Mouse (Mus musculus) spleen, adult 2 months (tissue): ENCODE results near the gene Slc19a3.

Experiments used
- CTCF ChIP-seq: fragments of 200-500 bp; IDR thresholded peaks from 2 replicates; pipeline ENCODE4 v1.5.1; 2011; ENCODE audit warnings: mild to moderate bottlenecking, inconsistent platforms; ENCODE audit not compliant: insufficient read depth, insufficient read length, insufficient replicate concordance; ENCODE audit errors: extremely low read depth
- POLR2A ChIP-seq: fragments of 200-500 bp; IDR thresholded peaks from 2 replicates; pipeline ENCODE4 v1.6.1; 2011; ENCODE audit warnings: low read depth, low read length, inconsistent platforms

GRCm38 (mm10) chr1:82986738-82987137, 51.5 kb downstream of the Slc19a3 start:
- TF ChIP-seq CTCF = no peak
- TF ChIP-seq POLR2A = no peak
